Mouse (Mus musculus) cerebellum, adult 11-12 months (tissue): ENCODE data around the gene Thsd1.
"Not testable (repeated sequence)": the region's sequence is repeated elsewhere in the genome, so short reads cannot be mapped to it uniquely, and the experiment has no call there.

Experiments
- DNase-seq: peaks from one replicate; pipeline ENCODE4 v3.0.0; 2022

Thsd1 gene

DNA sequence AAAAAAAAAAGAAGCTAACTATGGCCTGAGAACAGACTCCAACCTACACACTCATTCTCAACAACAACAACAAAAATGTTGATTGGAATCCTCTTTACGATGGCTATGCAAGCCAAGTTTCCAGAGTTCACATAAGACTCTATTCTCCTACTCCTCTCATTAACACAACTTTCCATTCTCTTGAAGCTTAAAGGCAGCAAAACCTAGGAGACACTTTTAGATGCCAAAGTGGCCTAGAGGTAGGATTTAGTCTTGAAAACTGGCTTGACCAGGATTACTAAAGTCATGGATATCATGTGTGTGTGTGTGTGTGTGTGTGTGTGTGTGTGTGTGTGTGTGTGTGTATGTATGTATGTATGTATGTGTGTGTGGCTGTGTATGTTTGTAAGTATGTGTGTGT lies 38.1 kb downstream of the Thsd1 start:
- no peak for DNase-seq

DNA sequence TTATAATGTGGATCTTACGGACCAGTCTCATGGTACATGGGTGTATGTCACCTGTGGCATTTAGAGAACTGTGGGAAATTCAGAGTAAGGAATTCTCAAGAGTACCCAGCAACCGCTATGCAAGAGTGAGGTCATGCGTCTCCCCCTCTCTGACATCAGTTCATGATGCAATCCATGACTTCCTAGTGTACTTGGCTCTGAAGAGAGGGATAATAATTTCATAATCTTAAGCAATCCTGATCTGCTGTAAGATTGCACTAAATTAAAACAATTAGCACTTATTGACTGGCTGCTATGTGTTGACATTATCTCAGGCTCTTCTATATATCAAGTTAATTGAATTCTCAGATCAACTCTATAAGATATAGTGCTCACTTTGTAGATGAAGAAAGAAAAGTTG lies 39.7 kb downstream of the Thsd1 start:
- no peak for DNase-seq

DNA sequence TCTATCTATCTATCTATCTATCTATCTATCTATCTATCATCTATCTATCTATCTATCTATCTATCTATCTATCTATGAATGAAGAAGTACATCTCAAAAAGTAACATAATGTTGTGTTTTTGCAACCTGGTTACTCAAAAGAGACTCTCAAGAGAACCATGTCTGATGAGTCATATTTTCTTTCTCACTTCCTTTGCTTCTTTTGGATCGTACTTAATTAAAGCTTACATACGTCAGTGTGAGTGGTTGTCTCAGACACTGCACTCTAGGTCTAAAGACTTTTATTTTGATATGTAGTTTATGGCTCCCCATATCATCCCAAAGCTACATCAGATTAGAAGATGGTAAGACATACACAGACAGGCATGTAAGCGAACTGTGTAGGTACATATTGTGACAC lies 46.0 kb downstream of the Thsd1 start:
- DNase-seq: no peak

DNA sequence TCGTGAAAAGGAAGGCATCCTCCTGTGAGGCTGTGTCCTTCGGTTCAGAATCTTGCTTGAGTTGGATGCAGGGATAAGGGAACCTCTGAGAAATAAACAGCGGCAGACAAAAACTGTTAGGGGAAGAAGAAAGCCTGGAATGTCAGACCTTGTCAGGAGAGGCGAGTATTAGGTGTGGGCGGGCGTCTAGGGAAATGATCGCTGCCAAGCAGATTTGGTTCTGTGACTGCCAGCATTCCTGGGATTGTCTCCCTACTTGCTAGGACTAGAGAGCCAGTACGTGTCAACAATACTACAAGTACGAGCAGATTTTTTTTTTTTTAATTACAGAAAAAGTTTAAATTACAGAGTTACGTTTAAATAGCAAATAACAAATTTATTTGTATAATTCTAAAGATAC lies 47.5 kb downstream of the Thsd1 start:
- DNase-seq: no peak

DNA sequence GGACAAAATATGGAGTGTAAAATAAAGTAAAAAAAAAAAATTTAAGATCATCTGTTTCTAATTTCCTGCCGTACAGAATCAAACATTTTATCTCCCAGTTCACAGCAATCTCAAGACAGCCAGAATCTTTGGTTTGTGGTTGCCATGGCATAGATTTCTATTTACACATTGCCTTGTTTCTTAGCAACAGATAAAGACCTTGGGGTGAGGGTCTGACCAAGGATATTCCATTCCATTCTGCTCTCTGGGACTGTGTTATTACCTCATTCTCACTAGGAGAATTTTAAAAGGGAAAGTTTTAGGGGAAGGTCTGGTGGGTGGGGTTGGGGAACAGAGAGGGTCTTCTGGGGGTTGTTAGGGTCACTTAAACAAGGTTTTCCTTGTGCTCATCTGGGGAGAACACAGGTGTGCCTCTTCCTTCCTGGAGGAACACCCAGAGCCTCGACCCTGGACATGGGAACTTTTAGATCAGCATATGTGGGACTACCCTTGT lies 55.9 kb downstream of the Thsd1 start, which contains the start of gene Tpte:
Gene Tpte, plus strand, starts transcription at position 443 of the 493 bp plus-strand sequence.
- DNase-seq: no peak

DNA sequence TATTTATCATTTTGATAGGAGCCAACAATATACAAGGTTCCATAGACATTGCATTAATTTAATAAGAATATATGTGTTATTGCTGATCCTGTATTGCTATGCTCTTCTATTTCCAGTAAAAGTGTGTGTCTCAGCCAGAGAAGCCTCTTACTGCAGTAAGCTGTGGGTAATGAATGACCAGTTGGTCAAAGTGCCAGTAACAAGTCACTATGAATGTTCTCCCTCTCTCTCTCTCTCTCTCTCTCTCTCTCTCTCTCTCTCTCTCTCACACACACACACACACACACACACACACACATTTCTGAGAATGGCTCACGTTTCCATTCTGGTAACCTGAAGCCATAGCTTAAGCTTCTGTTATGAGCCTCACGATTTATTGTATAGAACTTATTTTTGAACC lies 75.2 kb downstream of the Thsd1 start:
- DNase-seq: no peak

DNA sequence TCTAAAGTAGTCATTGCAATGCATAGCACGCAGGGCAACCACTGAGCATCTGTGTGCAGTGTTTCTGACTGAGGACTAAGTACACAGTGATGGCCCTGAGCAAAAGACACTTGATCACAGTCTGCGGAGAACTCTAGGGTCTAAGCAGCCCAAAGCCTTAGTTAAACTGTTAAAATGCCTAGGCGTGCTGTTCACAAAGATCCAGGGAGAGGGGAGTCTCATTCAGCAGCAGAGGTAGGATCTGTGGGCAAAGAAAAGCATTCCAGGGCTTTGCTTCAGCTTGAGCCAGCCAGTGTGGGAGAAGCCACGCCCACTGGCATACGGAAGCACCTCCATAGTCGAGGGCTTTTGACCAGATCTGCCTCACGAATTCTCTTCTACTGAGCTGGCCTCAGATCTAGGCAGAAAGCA lies 75.8 kb downstream of the Thsd1 start:
- no peak for DNase-seq

DNA sequence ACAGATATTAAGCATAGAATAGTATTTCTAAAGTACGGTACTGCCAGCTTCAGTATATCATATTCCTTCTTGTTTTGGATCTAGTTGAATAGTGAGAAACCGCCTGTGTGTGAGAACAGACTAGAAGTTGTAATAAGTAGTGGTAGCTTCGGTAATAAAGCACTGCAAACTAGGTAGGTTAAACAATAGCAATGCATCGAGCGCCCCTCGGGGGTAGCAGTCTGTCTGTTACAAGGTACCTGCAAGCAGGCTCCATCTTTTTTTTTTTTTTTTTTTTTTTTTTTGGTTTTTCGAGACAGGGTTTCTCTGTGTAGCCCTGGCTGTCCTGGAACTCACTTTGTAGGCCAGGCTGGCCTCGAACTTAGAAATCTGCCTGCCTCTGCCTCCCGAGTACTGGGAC lies 76.9 kb downstream of the Thsd1 start:
- not testable (repeated sequence) for DNase-seq

DNA sequence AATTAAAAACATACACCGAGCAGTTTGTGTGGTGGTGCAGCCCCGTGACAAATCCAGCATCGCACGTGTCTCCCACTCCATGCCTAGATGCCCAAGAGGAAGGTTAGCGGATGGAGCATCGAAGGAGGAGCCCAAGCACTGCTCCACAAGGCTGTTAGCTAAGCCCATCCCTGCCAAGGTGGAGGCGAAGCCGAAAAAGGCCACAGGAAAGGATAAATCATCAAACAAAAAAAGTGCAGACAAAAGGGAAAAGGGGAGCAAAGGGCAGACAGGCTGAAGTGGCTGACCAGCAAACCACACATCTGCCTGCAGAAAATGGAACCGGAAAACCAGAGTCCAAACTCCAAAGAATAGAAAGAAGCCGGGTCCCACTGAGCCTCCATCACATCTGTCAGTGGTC lies 79.9 kb downstream of the Thsd1 start:
- no peak for DNase-seq
